Mouse (Mus musculus) liver, embryonic 14.5 days (tissue): Measurements from ENCODE around the gene Serpinb9.

ENCODE experiments used
- CTCF ChIP-seq: IDR thresholded peaks from 2 replicates; pipeline ENCODE4 v1.5.1; 2016; ENCODE audit warnings: antibody characterized with exemption, low read depth, control low read depth
- EP300 ChIP-seq: IDR thresholded peaks from 2 replicates; pipeline ENCODE4 v1.6.1; 2016; ENCODE audit warnings: antibody characterized with exemption, low read depth

DNA sequence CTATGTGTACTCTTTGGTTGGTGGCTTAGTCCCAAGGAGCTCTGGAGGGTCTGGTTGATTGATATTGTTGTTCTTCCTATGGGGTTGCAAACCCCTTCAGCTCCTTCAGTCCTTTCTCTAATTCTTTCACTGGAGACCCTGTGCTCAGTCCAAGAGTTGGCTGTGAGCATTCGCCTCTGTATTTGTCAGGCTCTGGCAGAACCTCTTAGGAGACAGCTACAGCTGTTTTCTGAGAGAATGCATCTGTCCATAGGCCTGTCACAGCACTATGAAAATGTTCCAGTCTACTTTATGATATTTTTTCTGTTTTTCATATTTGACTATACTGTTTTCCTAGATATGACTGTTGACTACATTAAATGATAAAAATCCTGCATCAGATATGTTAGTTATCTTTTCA lies 9.3 kb downstream of the Serpinb9 start:
- TF ChIP-seq EP300 (no peak), CTCF (no peak)
